Mouse (Mus musculus) erythroid progenitor cell, adult 5-6 weeks (primary cell): ENCODE results near the gene Gata2. TPM values are rescaled to one million over a fixed set of nuclear protein-coding genes. Genes with fewer than 3 reads are reported as not detected.

Source experiments
- ATAC-seq: replicated peaks from 2 replicates; pipeline ENCODE4 v1.8.0; 2016; ENCODE audit warnings: moderate number of reproducible peaks, mild to moderate bottlenecking, moderate TSS enrichment, inconsistent platforms; ENCODE audit not compliant: poor library complexity, low FRiP score, severe bottlenecking
- total RNA-seq, 2 experiments: library from RNA; stranded (forward) in 1 of 2; stranded (reverse) in 1 of 2; fragments of 150-400 nt in 1 of 2; fragments of 186-747, 209-891 nt in 1 of 2; gene quantifications; 2 replicates each; pipeline versions ENCODE4 v1.2.3 to v1.2.4; 2015 to 2017; ENCODE audit warnings: low replicate concordance in 2 of 2

Gene Gata2
- total RNA-seq, 2 experiments from 2014 or later = 2.6 to 8.8 TPM

DNA sequence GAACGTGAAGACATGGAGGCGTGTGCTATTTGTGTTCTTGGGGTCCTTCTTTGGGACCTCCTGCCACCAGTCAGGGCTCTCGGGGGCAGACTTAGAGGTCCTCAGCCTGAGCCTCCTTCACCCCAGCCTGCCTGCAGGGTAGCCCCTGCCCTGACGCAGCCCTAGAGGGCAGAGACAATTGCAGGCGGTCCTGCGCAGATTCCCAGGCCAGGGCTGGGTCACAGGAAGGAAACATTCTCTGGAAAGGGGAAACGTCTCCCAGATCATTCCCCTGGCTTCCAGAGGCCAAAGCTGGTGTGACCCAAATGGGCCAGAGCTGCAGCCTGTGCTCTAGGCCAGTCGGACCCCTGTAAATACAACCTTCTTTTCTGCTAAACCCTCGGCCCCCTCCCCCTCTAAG is 12.2 kb downstream of the Gata2 start:
- ATAC-seq = no peak

DNA sequence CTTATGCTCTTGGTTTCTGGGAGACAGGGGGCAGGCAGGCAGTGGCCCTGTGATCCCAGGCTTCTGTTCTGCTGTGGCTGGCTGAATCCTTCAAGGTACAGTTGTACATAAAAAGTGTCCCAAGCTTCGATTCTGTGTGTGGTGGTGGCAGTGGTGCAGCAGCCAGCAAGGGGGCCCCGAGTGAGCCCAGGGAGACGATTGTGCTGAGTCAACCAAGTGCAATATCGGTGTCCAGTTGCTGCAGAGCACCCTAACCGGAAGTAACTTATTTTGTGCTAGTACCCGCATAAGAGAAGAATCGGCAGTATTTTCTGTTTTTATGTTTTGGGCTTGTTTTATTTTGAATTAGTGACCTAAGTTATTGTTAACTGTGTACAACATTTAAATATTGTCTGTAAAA is 12.9 kb downstream of the Gata2 start:
- no peak for ATAC-seq

DNA sequence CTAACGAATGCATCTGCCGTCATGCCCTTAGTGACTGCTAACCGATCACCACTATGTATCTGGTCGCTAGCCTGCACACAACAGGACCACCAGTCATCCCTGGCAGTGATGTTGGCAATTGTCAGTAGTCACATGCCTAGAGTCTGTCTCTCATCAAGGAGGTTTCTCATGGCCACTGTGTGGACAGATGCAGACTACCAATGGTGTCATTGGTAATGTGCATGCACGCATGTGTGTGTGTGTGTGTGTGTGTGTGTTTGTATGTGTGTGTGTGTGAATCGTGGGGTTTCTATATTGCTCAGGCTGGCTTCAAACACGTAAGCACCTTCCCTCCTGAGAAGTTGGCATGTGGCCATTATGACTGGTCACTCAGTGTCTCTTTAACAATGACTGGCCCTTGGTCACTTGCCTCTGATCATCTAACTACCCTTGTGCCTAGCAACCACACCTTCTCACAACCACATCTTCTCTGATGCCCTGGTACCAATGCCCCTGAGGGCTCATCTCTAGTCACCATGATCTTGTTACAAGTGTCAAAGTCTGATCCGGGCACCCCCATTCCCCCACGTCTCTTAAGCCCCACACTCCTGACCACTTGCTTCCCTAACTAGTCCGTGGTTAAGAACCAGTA is 13.8 kb downstream of the Gata2 start:
- ATAC-seq = no peak

DNA sequence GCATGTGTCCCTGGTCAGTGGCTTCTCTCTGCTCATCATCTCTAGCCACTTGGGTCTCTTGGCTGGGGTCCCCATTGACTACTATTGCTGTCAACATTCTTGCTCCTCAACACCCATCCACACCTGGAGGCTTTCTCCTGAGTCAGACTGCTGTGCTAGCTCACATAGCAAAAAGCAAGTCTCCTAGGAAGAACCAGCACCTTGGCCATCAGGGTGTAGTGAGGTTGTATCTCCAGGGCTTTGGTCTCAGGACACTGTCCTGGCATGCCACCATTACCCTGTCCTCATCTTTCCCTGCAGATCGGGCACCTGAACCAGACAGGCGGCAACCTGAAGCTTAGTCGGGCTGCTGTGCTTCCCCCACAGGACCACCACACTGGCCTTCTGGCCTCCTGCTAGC is 14.6 kb downstream of the Gata2 start:
- ATAC-seq = no peak

DNA sequence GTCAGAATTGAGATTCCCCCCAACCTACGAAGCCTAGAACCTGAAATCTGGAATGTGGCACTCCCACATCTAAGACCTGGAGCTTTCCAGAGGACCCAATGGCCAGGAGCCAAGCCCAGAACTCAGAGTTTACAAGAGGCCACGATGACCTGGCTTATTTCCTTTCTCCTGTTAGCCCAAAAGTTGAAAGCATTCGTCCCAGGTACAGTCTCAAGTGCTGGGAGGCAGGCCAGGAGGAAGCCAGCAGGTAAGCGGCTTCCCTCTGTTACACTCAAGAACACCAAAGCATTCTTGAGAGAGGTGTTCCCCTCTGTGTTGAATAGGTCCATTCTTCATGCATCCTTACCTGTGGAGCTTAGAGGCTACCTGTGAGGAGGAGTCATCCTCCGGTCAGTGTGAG is 15.8 kb downstream of the Gata2 start:
- ATAC-seq = no peak

DNA sequence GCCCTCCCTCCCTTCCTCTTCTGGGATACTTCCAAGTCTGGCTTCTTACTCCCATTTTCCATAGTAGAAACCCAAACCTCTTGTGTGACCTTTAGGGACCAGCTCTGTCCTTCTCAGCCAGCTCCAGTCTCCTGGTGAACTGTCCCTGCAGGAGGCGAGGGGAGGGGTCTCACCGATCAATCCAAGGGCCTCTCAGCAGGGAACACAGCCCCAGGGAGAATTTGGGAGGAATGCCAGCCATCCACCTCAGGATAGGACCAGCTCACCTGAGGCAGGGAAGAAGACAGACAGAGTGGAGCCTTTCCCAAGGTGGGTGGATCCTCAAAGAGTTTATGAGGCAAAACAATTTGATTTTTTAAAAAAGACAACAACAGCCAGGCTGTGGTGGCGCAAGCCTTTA is 16.5 kb downstream of the Gata2 start:
- ATAC-seq = no peak

DNA sequence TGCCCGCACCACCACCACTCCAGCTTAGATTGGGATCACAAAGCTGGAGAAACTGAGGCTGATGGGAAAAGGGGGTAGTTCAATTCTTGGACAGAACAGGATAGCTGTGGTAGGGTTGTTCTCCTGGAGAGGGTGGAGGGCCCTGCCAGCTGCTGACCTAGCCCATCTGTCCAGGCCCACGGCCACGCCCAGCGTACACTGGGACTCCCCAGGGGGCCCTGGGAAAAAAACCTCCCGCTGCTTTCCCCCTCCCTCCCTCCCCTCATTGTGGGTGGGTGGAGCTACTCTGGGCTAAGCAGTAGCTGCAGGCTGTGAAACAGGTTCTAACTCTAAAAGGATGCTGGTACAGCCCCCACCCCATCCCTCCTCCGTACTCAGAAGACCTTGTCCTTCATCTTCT is 22.1 kb downstream of the Gata2 start:
- no peak for ATAC-seq

DNA sequence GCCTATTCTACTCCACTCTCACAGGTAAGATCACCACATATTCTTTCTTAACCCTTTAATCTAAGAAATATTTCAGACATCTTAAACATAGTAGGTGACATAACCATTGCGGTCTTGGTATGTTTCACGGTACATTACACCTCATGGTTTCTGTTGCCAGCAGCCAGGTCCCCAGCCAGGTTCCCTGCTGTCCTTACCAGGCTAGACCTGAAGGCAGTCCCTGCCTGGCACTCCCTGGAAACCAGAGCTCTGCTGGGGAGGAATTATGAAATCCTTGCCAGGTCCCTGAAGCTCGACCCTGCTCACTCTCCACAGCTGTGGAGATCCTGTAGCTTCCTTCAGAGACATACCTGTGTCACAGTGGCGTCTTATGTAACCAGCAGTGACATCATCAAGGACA is 22.5 kb downstream of the Gata2 start:
- no peak for ATAC-seq

DNA sequence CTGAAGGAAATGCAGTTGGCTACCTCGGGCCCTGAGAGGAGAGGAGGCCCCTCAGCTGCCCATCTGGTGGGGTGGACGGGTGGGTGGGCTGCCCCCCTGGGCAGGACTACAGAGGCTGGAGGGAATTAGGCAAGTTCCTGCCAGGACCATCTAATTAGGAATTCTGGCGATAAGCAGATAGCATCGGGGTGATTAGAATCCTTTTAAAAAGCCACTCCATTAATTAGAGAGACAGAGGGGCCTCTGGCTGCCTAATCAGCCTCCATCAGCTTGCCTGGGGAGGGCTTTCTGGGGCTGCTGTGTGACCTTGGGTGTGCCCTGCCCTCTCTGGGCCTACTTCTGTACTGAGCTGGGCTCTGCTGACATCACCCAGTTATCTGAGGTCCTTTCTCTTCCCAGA is 25.4 kb downstream of the Gata2 start:
- no peak for ATAC-seq

DNA sequence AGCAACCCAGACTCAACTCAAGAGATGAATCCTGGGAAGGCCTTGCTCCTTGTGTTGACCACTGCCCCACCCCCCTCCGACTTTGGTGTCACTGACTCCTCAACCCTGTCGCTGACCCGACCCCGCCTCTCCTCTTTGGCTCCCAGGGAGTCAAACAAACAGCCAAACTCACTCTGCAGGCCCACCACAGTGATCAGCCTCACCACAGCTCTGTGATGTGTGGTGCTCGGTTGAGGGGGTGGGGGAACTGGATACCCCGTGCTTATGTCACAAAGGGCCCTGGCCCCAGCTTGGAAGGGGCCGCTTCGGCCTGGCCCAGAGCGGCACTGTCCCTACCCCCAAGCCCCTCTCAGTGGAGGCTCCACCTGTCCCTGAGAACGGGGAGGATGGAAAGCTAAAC is 28.3 kb downstream of the Gata2 start, which contains the start of gene Dnajb8:
Gene Dnajb8, plus strand, starts transcription at position 301 of the 400 bp plus-strand sequence.
- ATAC-seq = no peak

DNA sequence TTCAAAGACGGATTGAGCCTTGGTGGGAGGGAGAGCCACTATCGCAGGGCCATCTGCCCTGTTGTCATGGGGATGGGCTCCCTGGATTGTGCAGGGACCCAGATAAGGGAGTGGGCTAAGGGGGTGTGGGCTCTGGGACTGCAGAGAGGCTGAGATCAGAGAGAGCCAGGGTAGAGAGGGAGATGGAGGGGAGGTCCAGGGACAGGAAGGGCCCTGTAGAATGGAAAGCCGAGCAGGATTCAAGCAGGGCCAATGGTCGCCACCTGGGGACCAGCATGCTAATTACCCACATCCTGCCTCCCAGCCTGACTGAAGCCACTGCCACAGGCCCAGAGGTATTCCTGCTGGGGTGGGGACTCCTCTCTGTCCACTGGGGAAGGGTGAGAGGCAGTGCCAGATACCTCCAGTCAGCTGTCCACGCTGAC is 32.9 kb downstream of the Gata2 start:
- no peak for ATAC-seq

DNA sequence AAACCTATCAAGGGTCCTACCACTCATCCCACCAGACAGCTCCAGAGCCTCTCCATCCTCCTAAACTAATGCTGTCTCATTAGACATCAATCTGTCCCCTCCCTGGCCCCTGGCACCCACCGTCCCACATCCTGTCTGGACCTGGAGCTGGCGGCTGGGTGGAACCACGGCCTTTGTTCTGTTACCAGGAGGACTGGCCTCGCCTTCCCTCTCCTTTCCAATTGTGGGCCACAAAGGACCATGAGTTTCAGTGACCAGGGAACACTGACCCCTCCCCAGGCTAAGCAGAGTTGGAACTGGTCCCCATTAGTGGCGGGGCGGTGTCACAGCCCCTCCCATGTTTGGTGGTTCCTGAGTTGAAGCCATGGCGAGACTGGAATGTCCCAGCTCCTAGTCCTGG is 33.8 kb downstream of the Gata2 start:
- ATAC-seq = no peak

DNA sequence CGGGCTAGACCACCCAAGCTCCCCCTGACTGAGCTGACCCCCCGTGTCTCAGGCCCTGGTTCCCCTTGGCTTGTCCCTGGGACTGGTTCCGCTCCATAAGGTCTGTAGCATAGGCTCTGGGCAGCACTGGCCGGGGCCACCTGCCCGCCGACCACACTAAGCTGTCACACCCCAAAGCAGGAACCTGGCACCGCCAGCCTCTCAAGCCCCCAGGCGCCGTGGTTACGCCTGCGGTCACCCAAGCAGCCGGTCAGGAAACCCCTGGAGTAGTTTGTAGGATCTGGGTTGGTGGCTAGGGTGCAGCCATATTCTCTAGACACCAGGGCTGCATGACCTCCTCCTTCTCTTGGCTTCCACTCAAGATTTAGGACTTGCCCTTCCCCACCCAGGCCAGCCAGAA is 35.5 kb downstream of the Gata2 start:
- ATAC-seq = no peak

DNA sequence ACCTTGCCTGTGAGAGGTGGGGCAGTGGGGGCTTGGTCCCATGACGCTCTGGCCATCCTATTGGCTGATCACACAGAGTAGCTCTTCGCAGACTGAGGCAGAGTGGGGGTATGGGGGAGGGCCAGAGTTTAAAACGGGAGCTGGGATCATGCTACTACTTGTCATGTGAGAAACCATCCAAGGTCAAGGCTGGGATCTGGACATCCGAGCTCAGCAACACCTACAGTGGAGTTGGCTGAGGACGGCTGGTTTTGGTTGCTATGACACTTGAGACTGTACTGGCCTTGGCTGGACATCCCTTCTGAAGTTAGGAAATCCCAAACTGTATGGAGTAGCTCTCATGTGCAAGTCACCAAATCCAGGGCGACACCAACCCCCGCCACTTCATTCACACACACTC is 38.1 kb downstream of the Gata2 start:
- ATAC-seq = no peak

DNA sequence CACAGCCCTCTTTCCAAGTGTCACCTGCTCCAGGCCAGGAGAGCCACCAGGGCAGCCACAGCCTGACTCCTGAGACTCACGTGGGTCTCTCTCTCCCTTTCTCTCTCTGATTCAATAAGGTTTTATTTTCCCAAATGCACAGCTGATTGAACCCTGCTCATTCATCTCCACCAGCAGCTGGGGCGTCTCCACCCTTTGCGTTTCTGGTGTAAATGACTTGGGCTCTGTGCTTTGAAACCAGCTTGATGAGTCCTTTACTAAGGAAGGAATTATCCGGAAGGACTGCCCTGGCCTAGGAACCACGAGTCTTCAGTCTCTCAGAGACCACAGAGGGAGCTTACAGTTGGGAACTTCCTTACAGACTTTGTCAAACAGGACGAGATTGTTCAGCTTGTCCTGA is 38.5 kb downstream of the Gata2 start:
- no peak for ATAC-seq

DNA sequence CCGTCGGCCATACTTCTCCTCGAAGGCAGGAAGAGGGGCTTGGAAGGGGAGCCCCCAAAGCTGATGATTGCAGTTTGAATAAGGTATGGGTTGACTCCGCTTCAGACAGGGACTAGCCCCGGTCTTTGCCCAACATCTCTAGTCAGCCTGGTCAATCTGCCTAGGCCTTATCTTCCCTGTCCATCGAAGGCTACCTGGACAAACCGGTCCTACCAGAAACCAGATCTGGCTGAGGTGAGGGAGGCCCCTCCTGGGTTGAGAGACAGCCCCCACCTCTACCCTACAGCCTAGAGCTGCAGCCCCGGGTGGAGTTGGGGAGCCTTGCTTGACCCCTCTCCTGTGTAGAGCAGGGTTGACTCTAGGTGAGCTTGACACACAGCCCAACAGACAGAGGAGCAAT is 40.3 kb downstream of the Gata2 start:
- no peak for ATAC-seq

DNA sequence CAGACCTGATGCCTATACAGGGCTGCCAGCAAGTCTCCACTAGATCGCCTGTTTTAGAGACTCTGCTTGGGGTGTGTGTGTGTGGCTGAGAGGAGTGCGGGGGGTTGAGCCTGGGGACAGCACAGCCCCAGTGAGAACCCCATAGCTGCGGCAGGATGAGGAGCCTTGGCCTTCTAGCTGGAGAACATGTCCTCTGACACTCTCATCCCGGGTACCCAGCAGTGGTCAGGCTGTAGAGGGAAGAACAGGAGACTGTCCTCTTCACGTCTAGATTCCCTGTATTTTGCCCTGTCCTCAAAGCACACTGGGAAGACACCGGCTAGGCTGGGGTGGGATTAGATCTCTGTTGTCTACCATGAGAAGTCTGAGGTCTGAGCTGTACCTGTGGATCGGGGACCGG is 41.8 kb downstream of the Gata2 start:
- ATAC-seq = no peak

DNA sequence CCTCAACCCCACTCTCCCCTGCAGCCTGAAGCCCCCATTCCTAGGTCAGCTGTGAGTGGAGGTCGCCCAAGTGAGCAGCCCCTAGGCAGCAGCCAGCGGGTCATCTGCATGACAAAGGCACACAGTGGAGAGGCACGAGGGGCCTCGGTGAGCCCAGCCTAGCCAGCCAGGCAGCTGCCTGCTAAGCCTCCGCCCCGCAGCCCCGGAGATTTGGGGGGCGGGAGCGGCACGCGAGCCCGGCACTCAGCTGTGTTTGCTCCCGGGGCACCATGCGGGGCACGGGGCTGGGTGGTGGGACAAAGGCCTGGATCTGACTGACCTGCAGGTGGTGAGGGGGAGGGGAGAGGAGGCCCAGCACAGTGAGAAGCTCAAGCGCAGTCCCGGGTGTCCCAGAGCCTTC is 42.3 kb downstream of the Gata2 start:
- ATAC-seq = no peak

DNA sequence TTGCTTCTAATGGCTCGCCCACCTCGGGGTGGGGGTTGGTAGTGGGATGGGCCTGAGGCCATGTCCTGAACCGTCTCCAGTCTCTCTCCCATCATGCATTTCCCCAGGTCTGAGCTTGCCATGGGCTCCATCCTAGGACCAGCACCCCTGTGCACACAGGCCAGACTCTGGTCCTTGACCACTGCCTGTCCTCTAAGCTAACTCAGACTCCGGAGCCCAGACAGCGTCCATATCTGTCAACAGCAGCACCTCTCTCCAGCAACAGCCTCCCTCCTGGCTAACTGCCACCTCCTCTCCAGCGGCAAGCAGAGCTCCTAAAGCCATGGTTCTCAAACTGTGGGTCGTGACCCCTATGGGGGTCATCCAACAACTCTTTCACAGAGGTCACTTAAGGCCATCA is 42.8 kb downstream of the Gata2 start:
- no peak for ATAC-seq

DNA sequence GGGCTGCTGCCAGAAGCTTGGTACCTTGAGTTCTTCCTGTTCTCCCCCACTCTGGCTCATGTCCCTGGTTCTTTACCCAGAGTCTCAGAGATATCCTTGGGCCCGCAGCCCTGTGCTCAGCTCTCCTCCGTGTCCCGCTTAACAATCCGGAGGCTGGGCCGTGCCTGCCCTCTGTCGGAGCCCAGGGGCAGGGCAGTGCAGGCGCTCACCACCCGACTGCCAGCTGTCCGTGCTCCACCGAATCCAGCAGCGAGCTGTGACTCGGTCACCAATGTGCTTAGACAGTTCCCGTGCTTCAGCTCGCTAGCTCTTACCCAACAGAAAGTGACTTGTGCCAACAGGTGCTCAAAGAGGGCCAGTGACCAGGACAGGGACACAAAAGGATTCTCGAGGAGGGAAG is 48.9 kb downstream of the Gata2 start:
- peak; percentile 74 for ATAC-seq

DNA sequence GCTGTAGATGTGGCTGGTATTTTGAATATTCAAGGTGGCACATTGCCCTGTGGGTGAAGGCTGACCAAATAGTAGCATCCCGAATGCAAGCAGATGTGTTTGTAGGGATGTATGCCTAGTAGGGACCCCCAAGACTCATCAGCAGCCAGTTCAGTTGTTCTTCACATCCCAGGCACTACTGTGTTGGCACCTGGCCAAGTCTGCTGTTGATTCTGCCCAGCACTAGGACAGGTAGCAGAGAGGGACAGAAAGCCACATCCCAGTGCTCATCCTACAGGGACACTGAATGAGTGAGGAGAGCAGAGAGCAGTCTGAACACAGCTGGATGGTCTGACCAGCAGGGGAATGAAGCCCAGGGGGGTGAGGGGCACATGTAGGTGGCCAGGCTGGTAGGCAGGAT is 55.5 kb downstream of the Gata2 start:
- no peak for ATAC-seq

DNA sequence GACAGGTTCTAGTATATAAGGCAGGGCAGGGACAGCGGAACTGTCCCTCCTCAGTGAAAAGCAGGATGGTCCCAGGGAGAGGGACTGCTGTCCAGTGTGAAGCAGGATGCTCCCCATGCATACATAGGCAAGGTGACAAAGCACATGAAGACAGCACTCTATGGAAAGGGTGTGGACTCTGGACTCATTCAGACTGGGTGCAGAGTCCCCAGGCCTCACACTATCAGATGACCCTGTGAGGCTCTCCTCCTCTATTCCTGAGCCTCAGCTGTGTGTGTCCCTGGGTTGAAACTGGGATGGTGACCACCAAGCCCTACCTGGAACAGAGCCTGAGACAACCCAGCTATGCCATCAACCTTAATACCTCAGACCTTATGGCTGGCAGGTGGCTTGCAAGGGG is 57.7 kb downstream of the Gata2 start:
- ATAC-seq = no peak
